Mouse (Mus musculus): ENCODE data around the gene Rcor1.

DNA sequence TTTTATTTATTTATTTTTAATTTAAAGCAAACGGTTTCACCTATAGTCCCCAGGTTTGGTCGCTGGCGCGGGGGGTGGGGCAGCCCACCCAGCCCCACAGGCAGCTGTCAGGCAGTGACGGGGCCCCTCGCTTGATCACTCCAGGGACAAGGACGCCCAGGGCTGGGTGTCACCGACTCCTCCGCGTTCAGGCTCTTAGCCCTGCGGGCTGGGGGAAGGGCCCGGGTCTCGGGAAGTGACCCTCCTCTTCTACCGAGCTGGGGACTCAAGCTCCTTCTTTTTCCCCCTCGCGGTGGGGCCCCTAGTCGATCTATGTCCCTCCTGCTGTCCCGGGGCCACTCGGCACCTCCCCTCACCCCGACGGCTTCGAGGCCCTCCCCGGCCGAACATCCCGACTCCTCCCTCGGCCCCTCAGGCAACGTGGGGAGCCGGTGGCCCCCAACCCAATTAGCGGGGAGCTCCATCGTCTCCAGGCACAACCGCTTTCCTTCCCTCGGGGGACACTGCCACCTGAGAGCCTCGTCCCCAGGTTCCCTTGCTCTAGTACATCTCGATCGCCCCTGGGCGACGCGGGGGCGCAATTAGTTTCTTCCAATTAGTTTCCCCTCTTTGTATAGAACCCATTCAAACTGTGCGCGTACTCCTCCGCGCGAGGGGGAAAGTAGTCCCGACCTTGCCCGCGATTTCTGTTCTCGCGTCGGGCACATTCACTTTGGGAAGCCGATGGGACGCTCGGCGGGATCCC lies 748 bp upstream of the Rcor1 start:
- TF ChIP-seq CTCF (IDR thresholded peaks at IDR 0.05; ENCODE audit: low read depth, low read length) (no peak), POLR2A (IDR thresholded peaks at IDR 0.05; ENCODE audit: borderline replicate concordance, low read depth, low read length) (no peak)
